Mouse (Mus musculus): ENCODE data around the gene Tmc2.

DNA sequence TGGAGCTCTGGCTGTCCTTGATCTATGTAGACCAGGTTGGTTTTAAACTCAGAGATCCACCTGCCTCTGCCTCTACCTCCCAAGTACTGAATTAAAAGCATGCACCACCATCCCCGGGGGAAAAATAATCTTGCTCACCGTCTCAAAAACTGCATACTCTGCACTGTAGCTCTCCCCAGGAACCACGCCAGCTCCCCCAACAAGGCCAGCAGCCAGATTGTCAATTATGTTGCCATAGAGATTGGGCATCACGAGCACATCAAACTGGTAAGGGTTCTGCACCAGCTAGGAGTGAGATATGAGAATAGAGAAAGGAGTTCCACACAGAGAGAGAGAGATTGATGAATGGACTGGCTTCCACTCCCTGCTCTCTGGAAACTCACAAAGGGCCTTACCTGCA, 85.8 kb downstream of the Tmc2 start:
- TF ChIP-seq CTCF (conservative IDR thresholded peaks at IDR 0.05; ENCODE audit: insufficient read depth, insufficient read length, low read depth, low read length) (no peak), POLR2A (IDR thresholded peaks at IDR 0.05; ENCODE audit: low read depth, low read length) (no peak)

Measured in kidney, adult 2 months (tissue).